In the genomic region with DNA sequence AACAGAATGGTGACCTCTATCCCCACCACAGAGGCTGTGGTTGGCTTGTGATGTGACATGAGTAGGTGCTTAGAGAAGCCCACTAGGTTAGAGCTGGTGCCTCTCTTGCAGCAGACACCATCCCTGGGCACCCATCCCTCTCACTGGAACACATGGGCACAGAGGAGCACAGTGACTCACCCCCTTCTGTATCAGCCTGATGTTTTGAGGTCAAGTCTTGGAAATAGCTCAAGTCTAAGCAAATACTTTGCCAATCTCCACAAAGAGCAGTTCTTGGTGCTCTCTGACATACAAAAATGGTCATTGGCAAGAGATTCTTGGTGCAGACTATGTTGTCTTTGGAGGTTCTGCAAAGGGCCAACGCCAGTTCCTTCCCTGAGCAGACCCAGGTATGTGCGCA, we compare ENCODE assay signal across 33 mouse cellular contexts. TPM values are rescaled to one million over a fixed set of nuclear protein-coding genes. Genes with fewer than 3 reads are reported as not detected.
DNase-seq lines count a peak whose midpoint lies in the region; ATAC-seq and TF ChIP-seq lines count a peak whose summit lies in the region.
"Had no signal": no experiment of that assay in that cellular context is flagged by ENCODE, and none has a peak within 500 bp of the region (broad histone marks: within the 10 kb centered on the region; RNA-seq: fewer than 3 reads in every experiment).

No protein-coding gene starts in this region.

- no peaks in the 10 kb centered on the region for H3K27me3 ChIP-seq in heart, adult 2 months (ENCODE audit: control insufficient read depth, insufficient read depth, low read length)
- H3K27me3 ChIP-seq in forebrain, embryonic 12.5 days = no peaks in the 10 kb centered on the region
- H3K27me3 ChIP-seq: hindbrain, embryonic 15.5 days had no signal

- no peak overlapping the region for H3K4me3 ChIP-seq in layer of hippocampus, adult 2 months
- no peak overlapping the region for H3K4me3 ChIP-seq in heart, adult 2 months
- no peak overlapping the region for H3K4me3 ChIP-seq in forebrain, embryonic 12.5 days (replicated peaks)
- H3K4me3 ChIP-seq: embryonic facial prominence, embryonic 10.5 days; embryonic facial prominence, embryonic 13.5 days; erythroblast, embryonic 14.5 days; forebrain, embryonic 10.5 days; hindbrain, embryonic 12.5 days; hindbrain, embryonic 15.5 days had no signal

- no peaks in the 10 kb centered on the region for H3K9me3 ChIP-seq in forebrain, embryonic 12.5 days
- H3K9me3 ChIP-seq: embryonic facial prominence, embryonic 10.5 days; embryonic facial prominence, embryonic 13.5 days; forebrain, embryonic 10.5 days; hindbrain, embryonic 12.5 days; hindbrain, embryonic 15.5 days had no signal

- H3K36me3 ChIP-seq in heart, adult 2 months (ENCODE audit: control insufficient read depth, insufficient read depth, low read length) = no peaks in the 10 kb centered on the region
- no peaks in the 10 kb centered on the region for H3K36me3 ChIP-seq in forebrain, embryonic 12.5 days (replicated peaks)
- H3K36me3 ChIP-seq: embryonic facial prominence, embryonic 10.5 days; embryonic facial prominence, embryonic 13.5 days; hindbrain, embryonic 12.5 days; hindbrain, embryonic 15.5 days had no signal

- no peaks in the 10 kb centered on the region for H3K4me1 ChIP-seq in heart, adult 2 months (ENCODE audit: control insufficient read depth, insufficient read depth, low read length)
- no peaks in the 10 kb centered on the region for H3K4me1 ChIP-seq in forebrain, embryonic 12.5 days
- H3K4me1 ChIP-seq: forebrain, embryonic 10.5 days; hindbrain, embryonic 12.5 days; hindbrain, embryonic 15.5 days had no signal

- no peak for TF ChIP-seq EP300 in heart, adult 2 months (IDR thresholded peaks at IDR 0.05; ENCODE audit: insufficient read depth, low read depth, low read length)

- 87% methylated on average over 2 of the region's 2 CpGs for WGBS in heart, adult 2 months
- WGBS in forebrain, embryonic 12.5 days = 96% methylated on average over 2 of the region's 2 CpGs

- no peaks in the 10 kb centered on the region for H3K79me2 ChIP-seq in heart, adult 2 months (replicated peaks; ENCODE audit: control insufficient read depth, insufficient read depth, low read length)

- TF ChIP-seq POLR2A in heart, adult 2 months (IDR thresholded peaks at IDR 0.05; ENCODE audit: insufficient read depth, low read depth, low read length) = no peak

- intact Hi-C loops in heart, adult 2 months (cut with DNase I) = no loop called here

- no peak for DNase-seq in layer of hippocampus, adult 2 months (ENCODE audit: low spot score in 2 of 2)
- no peak for DNase-seq in layer of hippocampus, postnatal 10 days (ENCODE audit: low spot score in 2 of 2)
- peak; percentile 12 for DNase-seq in 3T3-L1 (ENCODE audit: low read depth, low spot score)
- peak; percentile 21 for DNase-seq in adipocyte (ENCODE audit: low spot score)
- no peak for DNase-seq in heart, adult 2 months
- no peak for DNase-seq in right cerebral cortex, postnatal 25 days
- DNase-seq: adrenal gland, postnatal 14 days; cerebellum, adult 11 months; cerebellum, adult 2 months; cerebellum, adult 9-11 months; cerebellum, postnatal 25 days; embryo, embryonic 11 days; forebrain, postnatal 0 days; gastrocnemius, postnatal 36 days had no signal

- no peak overlapping the region for H3K9ac ChIP-seq in heart, adult 2 months (ENCODE audit: low read depth, low read length)
- no peak overlapping the region for H3K9ac ChIP-seq in forebrain, embryonic 12.5 days
- H3K9ac ChIP-seq: embryonic facial prominence, embryonic 13.5 days; forebrain, postnatal 0 days; hindbrain, embryonic 12.5 days; hindbrain, embryonic 15.5 days had no signal

- no peak for ATAC-seq in forebrain, embryonic 12.5 days (ENCODE audit: low FRiP score)
- ATAC-seq: forebrain, embryonic 14.5 days; forebrain, postnatal 0 days; intestine, postnatal 0 days had no signal

- TF ChIP-seq CTCF in layer of hippocampus, adult 2 months (conservative IDR thresholded peaks at IDR 0.05) = no peak
- TF ChIP-seq CTCF in heart, adult 2 months (IDR thresholded peaks at IDR 0.05) = no peak

- peak overlapping the region; percentile 21; the same call in 1 of the 2 replicates for H3K27ac ChIP-seq in layer of hippocampus, adult 2 months
- no peak overlapping the region for H3K27ac ChIP-seq in heart, adult 2 months
- no peak overlapping the region for H3K27ac ChIP-seq in forebrain, embryonic 12.5 days
- H3K27ac ChIP-seq: embryonic facial prominence, embryonic 10.5 days; embryonic facial prominence, embryonic 13.5 days; forebrain, embryonic 10.5 days; hindbrain, embryonic 12.5 days; hindbrain, embryonic 15.5 days had no signal

- H3K4me2 ChIP-seq in forebrain, embryonic 12.5 days = no peak overlapping the region
- H3K4me2 ChIP-seq: embryonic facial prominence, embryonic 13.5 days; heart, embryonic 11.5 days; hindbrain, embryonic 12.5 days; hindbrain, embryonic 15.5 days had no signal

RNA-seq across cellular contexts. Expression of a gene that starts 42.9 kb away (rescaled TPM):
- under 1 TPM in 1 of 2 experiments, not detected in 1; 0.56 TPM for total RNA-seq in layer of hippocampus, adult 2 months (2021)
- under 1 TPM in 1 of 2 experiments, not detected in 1; 0.40 TPM for total RNA-seq in layer of hippocampus, postnatal 10 days (2021)
- total RNA-seq in heart, adult 2 months (2021) = not detected
- polyA plus RNA-seq in heart, adult 2 months (2012; rRNA removed) = not detected in 2 replicates
- 0.23 TPM in 1 of 2 replicates, not detected in the other for polyA plus RNA-seq in forebrain, embryonic 12.5 days (2016; fragmentation: Nextera tagmentation; extraction: Ambion mirVana)
- total RNA-seq: adrenal gland, postnatal 14 days; adrenal gland, postnatal 4 days; ES-E14; gastrocnemius, adult 8-10 months; gastrocnemius, postnatal 36 days; granulocyte monocyte progenitor cell, adult 5-6 weeks; heart, adult 8-10 months; heart, postnatal 25 days; hematopoietic stem cell, adult 5-6 weeks had no signal
- polyA plus RNA-seq: embryonic facial prominence, embryonic 10.5 days; embryonic facial prominence, embryonic 13.5 days; erythroblast, embryonic 14.5 days; forebrain, embryonic 10.5 days; forebrain, embryonic 14.5 days; forebrain, postnatal 0 days; heart, embryonic 14.5 days; heart, postnatal 0 days; hindbrain, embryonic 12.5 days; hindbrain, embryonic 15.5 days; intestine, postnatal 0 days had no signal

Comparison
In these comparisons a context has a peak if more than half of its experiments do, and no peak if none do; other contexts are left out.
1. DNase-seq: peak in 3T3-L1 (single experiment) and adipocyte (single experiment); none in layer of hippocampus, adult 2 months (0 of 2), layer of hippocampus, postnatal 10 days (0 of 2), heart, adult 2 months (0 of 2) and right cerebral cortex, postnatal 25 days (single experiment).